Mouse (Mus musculus) liver, embryonic 11.5 days (tissue): ENCODE results near the gene Epo. TPM values are rescaled to one million over a fixed set of nuclear protein-coding genes. Genes with fewer than 3 reads are reported as not detected.

ENCODE experiments used
- ATAC-seq: fragments of 200-750 bp; cut with Nextera tagmentation; replicated peaks from 2 replicates; pipeline ENCODE4 v1.8.0; 2017; ENCODE audit warnings: moderate number of reproducible peaks, mild to moderate bottlenecking, moderate TSS enrichment, moderate library complexity; ENCODE audit not compliant: low FRiP score
- DNase-seq: peaks from one replicate; pipeline ENCODE4 v3.0.0-alpha.2; 2017; ENCODE audit warnings: low spot score
- H3K27ac ChIP-seq: fragments of 300-500 bp; sonication (generic); 2 replicates; pipeline ENCODE4 v1.5.1; 2014; ENCODE audit warnings: mild to moderate bottlenecking, low read depth, low read length, control low read depth
- H3K27me3 ChIP-seq: fragments of 300-500 bp; sonication (generic); replicated peaks from 2 replicates; pipeline ENCODE4 v1.6.1; 2014; ENCODE audit warnings: low read length, mixed read lengths; ENCODE audit not compliant: control insufficient read depth, insufficient read depth
- H3K36me3 ChIP-seq: fragments of 300-500 bp; sonication (generic); 2 replicates; pipeline ENCODE4 v1.6.1; 2014; ENCODE audit warnings: mild to moderate bottlenecking, low read length, moderate library complexity, mixed read lengths; ENCODE audit not compliant: control insufficient read depth, insufficient read depth
- H3K4me1 ChIP-seq: fragments of 300-500 bp; sonication (generic); replicated peaks from 2 replicates; pipeline ENCODE4 v1.6.1; 2014; ENCODE audit warnings: low read length, mixed read lengths; ENCODE audit not compliant: control insufficient read depth, insufficient read depth
- H3K4me2 ChIP-seq: fragments of 300-500 bp; sonication (generic); 2 replicates; pipeline ENCODE4 v1.6.1; 2014; ENCODE audit warnings: mild to moderate bottlenecking, control low read depth, moderate library complexity
- H3K4me3 ChIP-seq: fragments of 300-500 bp; sonication (generic); 2 replicates; pipeline ENCODE4 v1.5.1; 2014; ENCODE audit warnings: low read depth, low read length, control low read depth
- H3K9ac ChIP-seq: fragments of 300-500 bp; sonication (generic); 2 replicates; pipeline ENCODE4 v1.6.1; 2014; ENCODE audit warnings: low read depth, low read length, control low read depth
- H3K9me3 ChIP-seq: fragments of 300-500 bp; sonication (generic); 2 replicates; pipeline ENCODE4 v1.6.1; 2016; ENCODE audit warnings: low read length, inconsistent platforms, mixed read lengths; ENCODE audit not compliant: control insufficient read depth
- WGBS: fragments of 180-500 bp; shearing (Covaris S2); extraction: QIAGEN DNeasy Blood & Tissue Kit; methylation state at CpG from one replicate; pipeline ENCODE4 v1.1.7; 2014; 5-methylcytosine and 5-hydroxymethylcytosine counted together
- polyA plus RNA-seq: library from polyadenylated mRNA; unstranded; fragments of >200 nt; fragmentation: Nextera tagmentation; extraction: Ambion mirVana; gene quantifications from 2 replicates; pipeline ENCODE4 v1.2.1, GENCODE M21; 2014

The Epo gene
- polyA plus RNA-seq, 1 experiment from 2014 or later, result 7.8 TPM

GRCm38 (mm10) chr5:137549840-137550239, 16.8 kb upstream of the Epo start:
- Histone ChIP-seq H3K4me2 (no peak overlapping the region), H3K27ac (no peak overlapping the region), H3K9ac (no peak overlapping the region), H3K27me3 (peaks cover 13% of the 10 kb centered on the region), H3K4me1 (peaks cover 2% of the 10 kb centered on the region; the same call in 1 of the 2 replicates), H3K9me3 (no peaks in the 10 kb centered on the region), H3K36me3 (no peaks in the 10 kb centered on the region), H3K4me3 (no peak overlapping the region)
- WGBS, result 85% methylated on average over 2 of the region's 2 CpGs
- DNase-seq (no peak), ATAC-seq (no peak)

- Histone ChIP-seq H3K9me3 (no peaks in the 10 kb centered on the region), H3K4me3 (no peak overlapping the region), H3K9ac (no peak overlapping the region), H3K27me3 (no peaks in the 10 kb centered on the region), H3K36me3 (no peaks in the 10 kb centered on the region), H3K27ac (no peak overlapping the region), H3K4me1 (no peaks in the 10 kb centered on the region), H3K4me2 (no peak overlapping the region)
- WGBS, result 72% methylated on average over 4 of the region's 4 CpGs
- DNase-seq (no peak), ATAC-seq (no peak)
These were observed 12.6 kb upstream of the Epo start for GRCm38 (mm10) chr5:137545596-137545995.

GRCm38 (mm10) chr5:137544926-137545325, 11.9 kb upstream of the Epo start:
- Histone ChIP-seq H3K27me3 (no peaks in the 10 kb centered on the region), H3K9ac (no peak overlapping the region), H3K9me3 (no peaks in the 10 kb centered on the region), H3K4me3 (no peak overlapping the region), H3K36me3 (no peaks in the 10 kb centered on the region), H3K27ac (no peak overlapping the region), H3K4me1 (no peaks in the 10 kb centered on the region), H3K4me2 (no peak overlapping the region)
- ATAC-seq (no peak), DNase-seq (no peak)
- 65% methylated on average over 6 of the region's 6 CpGs for whole genome bisulfite sequencing

- Histone ChIP-seq H3K9me3 (no peaks in the 10 kb centered on the region), H3K27me3 (no peaks in the 10 kb centered on the region), H3K9ac (no peak overlapping the region), H3K36me3 (no peaks in the 10 kb centered on the region), H3K27ac (no peak overlapping the region), H3K4me1 (no peaks in the 10 kb centered on the region), H3K4me3 (no peak overlapping the region), H3K4me2 (no peak overlapping the region)
- ATAC-seq (no peak), DNase-seq (no peak)
- WGBS, result 72% methylated on average over 5 of the region's 5 CpGs
These were observed 8.9 kb upstream of the Epo start for GRCm38 (mm10) chr5:137541768-137542540.

GRCm38 (mm10) chr5:137540991-137541390, 7.9 kb upstream of the Epo start:
- 71% methylated on average over 6 of the region's 6 CpGs for WGBS
- no peak for ATAC-seq
- H3K4me3 ChIP-seq, result no peak overlapping the region
- no peak for DNase-seq
- H3K36me3 ChIP-seq, result no peaks in the 10 kb centered on the region
- H3K9me3 ChIP-seq, result no peaks in the 10 kb centered on the region
- H3K4me1 ChIP-seq, result no peaks in the 10 kb centered on the region
- no peaks in the 10 kb centered on the region for H3K27me3 ChIP-seq
- no peak overlapping the region for H3K9ac ChIP-seq
- no peak overlapping the region for H3K27ac ChIP-seq
- no peak overlapping the region for H3K4me2 ChIP-seq

- DNase-seq (no peak), ATAC-seq (no peak)
- Histone ChIP-seq H3K9ac (no peak overlapping the region), H3K4me2 (no peak overlapping the region), H3K4me1 (no peaks in the 10 kb centered on the region), H3K27ac (no peak overlapping the region), H3K9me3 (no peaks in the 10 kb centered on the region), H3K4me3 (no peak overlapping the region), H3K27me3 (no peaks in the 10 kb centered on the region), H3K36me3 (no peaks in the 10 kb centered on the region)
- 76% methylated on average over 7 of the region's 7 CpGs for WGBS
These were observed 6.3 kb upstream of the Epo start for GRCm38 (mm10) chr5:137539291-137539801.

GRCm38 (mm10) chr5:137537461-137537860, 4.4 kb upstream of the Epo start:
- Histone ChIP-seq H3K9ac (no peak overlapping the region), H3K4me3 (no peak overlapping the region), H3K27me3 (no peaks in the 10 kb centered on the region), H3K9me3 (no peaks in the 10 kb centered on the region), H3K36me3 (no peaks in the 10 kb centered on the region), H3K4me2 (no peak overlapping the region), H3K27ac (no peak overlapping the region), H3K4me1 (peaks cover 5% of the 10 kb centered on the region; the same call in 1 of the 2 replicates)
- 58% methylated on average over 4 of the region's 4 CpGs for WGBS
- ATAC-seq, result no peak
- no peak for DNase-seq

- Histone ChIP-seq H3K4me3 (no peak overlapping the region), H3K27me3 (no peaks in the 10 kb centered on the region), H3K36me3 (peaks cover 2% of the 10 kb centered on the region; the same call in 1 of the 2 replicates), H3K27ac (no peak overlapping the region), H3K4me2 (no peak overlapping the region), H3K4me1 (peaks cover 15% of the 10 kb centered on the region), H3K9ac (no peak overlapping the region), H3K9me3 (no peaks in the 10 kb centered on the region)
- DNase-seq (no peak), ATAC-seq (no peak)
- WGBS, result 73% methylated on average over 9 of the region's 9 CpGs
These were observed 2.3 kb upstream of the Epo start for GRCm38 (mm10) chr5:137535318-137535717.

GRCm38 (mm10) chr5:137534762-137535161, 1.7 kb upstream of the Epo start:
- ATAC-seq, result no peak
- 92% methylated on average over 3 of the region's 3 CpGs for WGBS
- Histone ChIP-seq H3K9me3 (no peaks in the 10 kb centered on the region), H3K27me3 (no peaks in the 10 kb centered on the region), H3K4me1 (peaks cover 16% of the 10 kb centered on the region), H3K4me3 (no peak overlapping the region), H3K36me3 (peaks cover 2% of the 10 kb centered on the region; the same call in 1 of the 2 replicates), H3K9ac (no peak overlapping the region), H3K27ac (no peak overlapping the region), H3K4me2 (no peak overlapping the region; the same call in 1 of the 2 replicates)
- DNase-seq, result no peak
